ENCODE assay signal across 15 mouse cellular contexts in genomic region chr17:34270230-34270629, GRCm38 (mm10).
"Had no signal": no experiment of that assay in that cellular context is flagged by ENCODE, and none has a peak within 500 bp of the region (broad histone marks: within the 10 kb centered on the region; RNA-seq: fewer than 3 reads in every experiment).

No protein-coding gene starts in this region.

- DNase-seq: retina, postnatal 1 day; right cerebral cortex, adult 18-20 months; right cerebral cortex, postnatal 14 days; right cerebral cortex, postnatal 4 days; spleen, adult 18-20 months; thymus, adult 18-20 months; thymus, adult 2 months; thymus, postnatal 14 days; thymus, postnatal 25 days; thymus, postnatal 36 days; thymus, postnatal 4 days had no signal

- H3K36me3 ChIP-seq: neural tube, embryonic 12.5 days; neural tube, embryonic 13.5 days; neural tube, embryonic 15.5 days; stomach, embryonic 15.5 days had no signal
